Mouse (Mus musculus): ENCODE measurements at regions not wholly inside any gene's neighbourhood (a gene's known extent, or its start where the extent isn't known, plus 50 kb on each side); places are given as distances from the start of the nearest gene placed in this dataset.

DNA sequence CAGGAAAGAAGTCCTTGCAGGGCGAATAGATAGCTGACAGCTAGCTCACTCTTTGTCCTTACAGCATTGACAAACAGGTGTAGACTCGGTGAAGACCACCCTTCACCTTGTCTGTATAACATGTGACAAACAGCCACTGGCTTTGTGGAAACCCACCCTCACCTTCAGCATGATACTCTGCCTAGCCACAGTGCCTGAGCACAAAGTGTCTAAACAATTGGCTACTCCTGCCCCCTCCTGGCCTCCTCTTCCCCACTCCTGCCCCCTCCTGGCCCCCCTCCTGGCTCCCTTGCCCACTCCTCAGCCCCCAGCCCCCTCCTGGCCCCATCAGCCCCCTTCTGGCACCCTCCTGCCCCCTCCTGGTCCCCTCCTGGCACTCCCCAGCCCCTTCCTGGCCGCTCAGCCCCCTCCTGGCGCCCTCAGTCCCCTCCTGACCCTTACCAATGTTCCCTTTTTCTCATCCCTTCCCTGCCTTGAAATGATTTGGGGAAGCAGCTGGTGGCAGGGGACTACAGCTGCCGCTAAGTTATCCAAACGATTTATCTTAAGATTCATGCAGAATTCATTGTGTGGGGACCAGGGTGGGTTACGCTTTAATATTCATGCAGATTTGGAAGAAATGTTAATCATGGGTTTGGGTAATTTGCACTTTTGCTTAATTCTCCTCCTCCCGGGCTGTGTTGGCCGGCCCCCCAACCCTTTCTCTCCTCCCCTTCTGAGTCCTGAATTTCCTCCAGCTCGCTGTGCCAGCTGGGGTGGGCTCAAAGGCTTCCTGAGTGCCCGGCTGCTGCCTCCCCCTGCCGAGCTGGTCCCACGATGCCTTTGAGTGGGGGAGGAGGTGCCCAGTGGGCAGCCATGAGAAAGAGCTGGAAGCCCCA lies 131.5 kb upstream of the Rpl38 start:
- WGBS, result 20% methylated on average over 13 of the region's 13 CpGs
- H3K27me3 ChIP-seq (ENCODE audit: control insufficient read depth, insufficient read depth, low read length), result no peaks in the 10 kb centered on the region

DNA sequence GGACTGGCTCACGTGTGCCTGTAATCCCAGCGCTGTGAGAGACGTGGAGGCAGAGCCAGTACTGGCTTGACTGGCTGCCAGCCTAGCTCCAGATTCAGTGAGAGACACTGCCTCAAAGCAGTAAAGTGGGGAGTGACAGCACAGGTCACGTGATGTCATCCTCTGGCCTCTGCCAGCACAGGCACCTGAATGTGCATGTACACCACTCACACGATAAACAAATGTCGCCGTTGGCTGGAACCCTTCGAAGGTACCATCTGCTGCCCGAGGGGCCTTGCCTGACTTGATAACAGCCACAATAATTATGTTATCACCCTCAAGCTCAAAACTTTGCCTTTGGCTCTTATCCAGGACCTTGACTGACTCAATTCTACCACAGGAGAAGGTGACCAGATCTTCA lies 132.4 kb upstream of the Rpl38 start:
- Histone ChIP-seq H3K27me3 (ENCODE audit: control insufficient read depth, insufficient read depth, low read length) (no peaks in the 10 kb centered on the region), H3K4me1 (ENCODE audit: control insufficient read depth, insufficient read depth, low read length) (no peaks in the 10 kb centered on the region), H3K36me3 (ENCODE audit: control insufficient read depth, insufficient read depth, low read length) (no peaks in the 10 kb centered on the region), H3K9ac (ENCODE audit: low read length) (no peak overlapping the region), H3K4me2 (ENCODE audit: low read depth, low read length) (no peak overlapping the region), H3K9me3 (replicated peaks; ENCODE audit: control insufficient read depth, low read length) (peaks cover 5% of the 10 kb centered on the region), H3K27ac (ENCODE audit: low read length) (no peak overlapping the region), H3K4me3 (replicated peaks; ENCODE audit: low read length) (no peak overlapping the region)
- 85% methylated on average over 9 of the region's 9 CpGs for WGBS
- ATAC-seq (ENCODE audit: insufficient read depth, low FRiP score), result no peak

More for the DNA sequence above, 131.5 kb upstream of the Rpl38 start:
- Histone ChIP-seq H3K4me2 (ENCODE audit: low read depth, low read length) (no peak overlapping the region), H3K36me3 (ENCODE audit: control insufficient read depth, insufficient read depth, low read length) (no peaks in the 10 kb centered on the region), H3K27ac (ENCODE audit: low read length) (no peak overlapping the region), H3K9me3 (replicated peaks; ENCODE audit: control insufficient read depth, low read length) (peaks cover 5% of the 10 kb centered on the region), H3K9ac (ENCODE audit: low read length) (no peak overlapping the region), H3K4me3 (replicated peaks; ENCODE audit: low read length) (no peak overlapping the region), H3K4me1 (ENCODE audit: control insufficient read depth, insufficient read depth, low read length) (no peaks in the 10 kb centered on the region)
- no peak for ATAC-seq (ENCODE audit: insufficient read depth, low FRiP score)

DNA sequence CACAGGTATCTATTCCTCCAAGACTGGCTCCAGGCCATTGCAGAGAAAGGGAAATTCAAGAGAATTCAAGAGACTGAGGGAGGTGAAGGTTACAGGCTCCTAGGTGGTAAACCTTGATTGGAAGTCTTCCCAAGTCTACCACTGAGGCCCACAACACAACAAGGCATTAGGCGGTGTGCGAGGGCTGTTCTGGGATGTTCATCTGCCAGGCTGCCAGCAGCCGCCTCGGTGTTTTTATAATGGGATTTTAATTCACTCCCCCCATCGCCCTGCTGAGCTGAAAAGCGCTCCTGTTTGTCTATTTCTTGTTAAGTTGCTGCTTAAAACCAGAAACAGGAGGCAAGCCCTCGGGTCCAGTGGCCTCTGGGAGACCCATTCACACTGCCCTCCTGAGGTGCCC lies 133.9 kb upstream of the Rpl38 start:
- H3K27me3 ChIP-seq (ENCODE audit: control insufficient read depth, insufficient read depth, low read length), result no peaks in the 10 kb centered on the region
- no peak overlapping the region for H3K4me3 ChIP-seq (replicated peaks; ENCODE audit: low read length)
- H3K9ac ChIP-seq (ENCODE audit: low read length), result no peak overlapping the region
- no peak overlapping the region for H3K27ac ChIP-seq (ENCODE audit: low read length)
- ATAC-seq (ENCODE audit: insufficient read depth, low FRiP score), result no peak
- 77% methylated on average over 7 of the region's 7 CpGs for WGBS
- H3K9me3 ChIP-seq (replicated peaks; ENCODE audit: control insufficient read depth, low read length), result no peaks in the 10 kb centered on the region
- H3K4me2 ChIP-seq (ENCODE audit: low read depth, low read length), result no peak overlapping the region
- H3K4me1 ChIP-seq (ENCODE audit: control insufficient read depth, insufficient read depth, low read length), result no peaks in the 10 kb centered on the region
- H3K36me3 ChIP-seq (ENCODE audit: control insufficient read depth, insufficient read depth, low read length), result no peaks in the 10 kb centered on the region

DNA sequence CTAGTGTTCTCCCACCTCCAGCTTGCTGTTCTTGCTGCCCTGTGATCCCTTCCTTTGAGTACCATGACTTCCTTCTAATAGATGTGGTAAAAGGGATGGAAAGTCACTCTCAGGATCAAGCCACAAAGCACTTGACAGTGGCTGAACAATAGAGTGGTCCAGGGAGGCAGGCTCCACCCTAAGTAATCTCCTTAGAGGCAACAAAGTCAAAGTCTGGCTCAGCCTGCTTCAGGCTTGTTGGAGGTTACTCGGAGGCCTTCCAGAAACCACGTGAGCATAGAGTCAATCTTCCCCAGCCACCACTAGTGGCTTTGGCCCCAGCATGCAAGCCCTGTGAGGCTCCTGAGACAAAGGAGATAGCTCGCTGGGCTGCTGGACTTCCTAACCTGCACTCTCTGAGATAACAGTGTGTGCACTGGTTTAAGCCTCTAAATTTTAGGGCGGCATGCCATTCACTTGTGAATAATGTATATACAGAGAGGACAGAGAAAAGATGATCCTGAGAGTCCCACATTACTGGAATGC lies 137.0 kb upstream of the Rpl38 start:
- Histone ChIP-seq H3K4me1 (ENCODE audit: control insufficient read depth, insufficient read depth, low read length) (no peaks in the 10 kb centered on the region), H3K9me3 (replicated peaks; ENCODE audit: control insufficient read depth, low read length) (no peaks in the 10 kb centered on the region), H3K27me3 (ENCODE audit: control insufficient read depth, insufficient read depth, low read length) (no peaks in the 10 kb centered on the region), H3K4me3 (replicated peaks; ENCODE audit: low read length) (no peak overlapping the region), H3K36me3 (ENCODE audit: control insufficient read depth, insufficient read depth, low read length) (no peaks in the 10 kb centered on the region), H3K27ac (ENCODE audit: low read length) (no peak overlapping the region), H3K4me2 (ENCODE audit: low read depth, low read length) (no peak overlapping the region), H3K9ac (ENCODE audit: low read length) (no peak overlapping the region)
- ATAC-seq (ENCODE audit: insufficient read depth, low FRiP score), result no peak
- WGBS, result 51% methylated on average over 4 of the region's 4 CpGs

DNA sequence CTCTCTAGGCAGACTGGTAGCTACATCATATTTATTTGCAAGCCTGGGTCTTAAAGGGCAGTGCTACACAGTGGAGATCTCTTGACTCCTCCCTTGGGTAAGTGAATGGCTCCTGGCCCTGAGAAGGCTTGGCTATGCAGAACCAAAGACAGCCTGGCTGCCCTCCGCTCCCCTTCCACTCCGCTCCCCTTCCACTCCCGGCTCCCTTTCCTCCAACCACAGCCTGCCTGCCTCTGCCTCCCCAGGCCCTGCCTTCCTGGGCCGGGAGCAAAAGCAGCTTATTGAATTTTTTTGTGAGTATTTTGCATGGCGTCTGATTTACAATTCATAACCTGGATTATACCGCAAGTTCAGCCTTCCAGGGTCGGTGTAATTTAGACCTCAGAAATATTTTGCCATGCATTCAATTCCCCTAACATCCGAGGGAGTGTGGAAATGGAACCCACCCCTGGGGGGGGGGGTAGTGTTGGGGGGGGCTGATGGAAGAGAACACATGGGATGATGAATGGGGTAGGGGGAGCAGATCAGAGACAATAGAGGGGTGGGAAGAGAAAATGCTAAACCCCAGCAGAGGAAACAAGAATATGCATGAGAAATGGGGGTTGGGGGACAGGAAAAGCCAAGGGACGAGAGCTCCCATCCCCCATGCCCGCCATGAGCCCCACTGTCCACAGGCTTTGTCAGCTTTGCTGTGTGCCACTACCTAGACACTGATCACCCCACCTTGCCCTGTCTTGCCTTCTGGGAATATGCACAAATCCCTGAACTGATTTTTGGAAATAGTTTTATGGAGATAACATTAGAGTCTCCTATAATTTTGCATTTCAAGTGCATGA lies 139.2 kb upstream of the Rpl38 start:
- WGBS, result 50% methylated on average over 10 of the region's 10 CpGs
- no peak overlapping the region for H3K27ac ChIP-seq (ENCODE audit: low read length)
- no peaks in the 10 kb centered on the region for H3K27me3 ChIP-seq (ENCODE audit: control insufficient read depth, insufficient read depth, low read length)

DNA sequence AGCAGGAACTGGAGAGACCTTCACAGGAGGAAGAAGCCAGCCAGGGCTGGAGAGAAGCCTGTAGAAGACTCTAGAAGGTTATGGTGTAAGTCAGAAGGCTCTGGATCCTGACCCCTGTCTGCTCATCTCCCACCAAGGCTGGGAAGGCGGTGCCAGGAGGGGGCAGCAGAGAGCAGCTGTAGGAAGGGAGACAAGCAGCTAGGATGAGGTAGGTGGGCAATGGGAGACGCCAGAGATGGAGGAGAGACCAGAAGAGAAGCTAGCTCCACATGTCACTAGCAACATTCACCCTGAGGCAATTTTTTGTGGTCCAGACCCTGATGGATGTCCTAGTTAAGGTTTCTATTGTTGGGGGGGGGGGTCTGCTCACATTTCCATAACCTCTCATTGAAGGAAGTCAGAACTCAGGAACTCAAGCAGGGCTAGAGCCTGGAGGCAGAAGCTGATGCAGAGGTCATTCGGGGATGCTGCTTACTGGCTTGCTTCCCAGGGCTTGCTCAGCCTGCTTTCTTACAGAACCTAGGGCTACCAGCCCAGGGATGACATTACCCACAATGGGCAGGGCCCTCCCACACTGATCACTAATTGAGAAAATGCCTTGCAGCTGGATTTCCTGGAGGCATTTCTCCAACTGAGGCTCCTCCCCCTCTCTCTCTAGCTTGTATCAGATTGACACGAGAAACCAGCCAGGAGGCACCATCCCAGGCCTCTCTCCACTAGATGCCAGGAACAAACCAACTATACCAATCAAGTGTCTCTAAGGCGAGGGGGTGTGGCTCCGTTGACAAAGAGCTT lies 144.7 kb upstream of the Rpl38 start:
- Histone ChIP-seq H3K27me3 (ENCODE audit: control insufficient read depth, insufficient read depth, low read length) (no peaks in the 10 kb centered on the region), H3K4me1 (ENCODE audit: control insufficient read depth, insufficient read depth, low read length) (no peaks in the 10 kb centered on the region), H3K9ac (ENCODE audit: low read length) (no peak overlapping the region), H3K4me3 (replicated peaks; ENCODE audit: low read length) (no peak overlapping the region), H3K4me2 (ENCODE audit: low read depth, low read length) (no peak overlapping the region), H3K27ac (ENCODE audit: low read length) (no peak overlapping the region), H3K9me3 (replicated peaks; ENCODE audit: control insufficient read depth, low read length) (no peaks in the 10 kb centered on the region), H3K36me3 (ENCODE audit: control insufficient read depth, insufficient read depth, low read length) (no peaks in the 10 kb centered on the region)
- 49% methylated on average over 6 of the region's 6 CpGs for WGBS
- ATAC-seq (ENCODE audit: insufficient read depth, low FRiP score), result peak; percentile 21; the same call in 1 of the 2 replicates

More for the DNA sequence above, 139.2 kb upstream of the Rpl38 start:
- no peak overlapping the region for H3K4me2 ChIP-seq (ENCODE audit: low read depth, low read length)
- H3K4me3 ChIP-seq (replicated peaks; ENCODE audit: low read length), result no peak overlapping the region
- H3K4me1 ChIP-seq (ENCODE audit: control insufficient read depth, insufficient read depth, low read length), result no peaks in the 10 kb centered on the region
- H3K9ac ChIP-seq (ENCODE audit: low read length), result no peak overlapping the region
- ATAC-seq (ENCODE audit: insufficient read depth, low FRiP score), result no peak
- H3K36me3 ChIP-seq (ENCODE audit: control insufficient read depth, insufficient read depth, low read length), result no peaks in the 10 kb centered on the region
- no peaks in the 10 kb centered on the region for H3K9me3 ChIP-seq (replicated peaks; ENCODE audit: control insufficient read depth, low read length)

DNA sequence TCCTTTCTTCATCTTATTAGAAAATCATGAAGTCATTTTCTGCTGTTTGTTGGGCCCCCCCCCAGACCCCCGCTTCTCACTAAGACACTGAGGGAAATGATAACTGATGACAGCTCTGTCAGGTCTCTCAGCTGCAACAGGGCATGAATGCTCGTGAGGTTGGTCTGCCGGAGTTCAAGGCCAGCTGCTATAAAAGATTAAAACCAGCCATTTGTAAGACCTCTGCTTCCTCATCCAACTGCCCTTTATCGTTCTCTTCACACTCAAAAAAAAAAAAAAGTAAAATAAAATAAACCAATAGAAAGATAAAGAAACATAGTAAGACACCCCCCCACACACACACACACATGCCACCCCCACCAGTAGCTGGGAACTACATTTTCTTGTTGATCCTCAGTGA lies 153.0 kb upstream of the Rpl38 start:
- H3K27me3 ChIP-seq (ENCODE audit: control insufficient read depth, insufficient read depth, low read length), result no peaks in the 10 kb centered on the region; the same call in 1 of the 2 replicates
- H3K4me3 ChIP-seq (replicated peaks; ENCODE audit: low read length), result no peak overlapping the region
- H3K9ac ChIP-seq (ENCODE audit: low read length), result no peak overlapping the region
- no peaks in the 10 kb centered on the region for H3K9me3 ChIP-seq (replicated peaks; ENCODE audit: control insufficient read depth, low read length)
- no peak overlapping the region for H3K27ac ChIP-seq (ENCODE audit: low read length)
- no peaks in the 10 kb centered on the region for H3K36me3 ChIP-seq (ENCODE audit: control insufficient read depth, insufficient read depth, low read length)
- WGBS, result 48% methylated on average over 4 of the region's 4 CpGs
- no peak overlapping the region for H3K4me2 ChIP-seq (ENCODE audit: low read depth, low read length)
- no peak for ATAC-seq (ENCODE audit: insufficient read depth, low FRiP score)
- H3K4me1 ChIP-seq (ENCODE audit: control insufficient read depth, insufficient read depth, low read length), result no peaks in the 10 kb centered on the region

DNA sequence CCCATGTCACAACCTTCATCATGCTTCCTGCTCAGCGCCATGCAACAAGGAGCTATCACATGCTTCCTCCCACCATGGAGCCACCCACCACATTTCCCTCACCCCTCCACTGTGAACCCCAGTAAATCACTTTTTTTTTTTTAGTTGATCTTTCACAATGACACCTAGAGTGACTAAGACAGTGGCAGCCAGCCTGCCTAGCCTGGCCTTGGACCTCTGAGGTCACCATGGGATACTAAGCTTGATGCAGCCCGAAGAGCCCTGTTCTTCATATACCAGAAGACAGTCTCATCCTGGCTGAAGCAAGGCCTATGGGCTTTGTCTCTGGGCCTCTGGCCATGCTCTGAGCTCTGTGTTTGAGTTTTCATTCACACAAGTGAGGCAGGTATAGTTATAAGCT lies 154.2 kb upstream of the Rpl38 start:
- Histone ChIP-seq H3K9ac (ENCODE audit: low read length) (no peak overlapping the region), H3K27me3 (ENCODE audit: control insufficient read depth, insufficient read depth, low read length) (no peaks in the 10 kb centered on the region; the same call in 1 of the 2 replicates), H3K4me1 (ENCODE audit: control insufficient read depth, insufficient read depth, low read length) (no peaks in the 10 kb centered on the region), H3K4me3 (replicated peaks; ENCODE audit: low read length) (no peak overlapping the region), H3K36me3 (ENCODE audit: control insufficient read depth, insufficient read depth, low read length) (no peaks in the 10 kb centered on the region), H3K27ac (ENCODE audit: low read length) (no peak overlapping the region), H3K9me3 (replicated peaks; ENCODE audit: control insufficient read depth, low read length) (no peaks in the 10 kb centered on the region), H3K4me2 (ENCODE audit: low read depth, low read length) (no peak overlapping the region)
- ATAC-seq (ENCODE audit: insufficient read depth, low FRiP score), result no peak
- 79% methylated on average over 2 of the region's 2 CpGs for WGBS

All from stomach, embryonic 16.5 days (tissue).